Mouse (Mus musculus) spleen, adult 2 months (tissue): ENCODE results near the gene Sirt4. TPM values are rescaled to one million over a fixed set of nuclear protein-coding genes. Genes with fewer than 3 reads are reported as not detected.
"Not testable (repeated sequence)": the region's sequence is repeated elsewhere in the genome, so short reads cannot be mapped to it uniquely, and the experiment has no call there.

Source experiments
- DNase-seq, 2 experiments: peaks; one replicate each; pipeline versions ENCODE4 v3.0.0 to v3.0.0-alpha.2; 2012 to 2021; ENCODE audit warnings: low spot score in 2 of 2, low read depth in 1 of 2
- H3K27ac ChIP-seq: fragments of 200-500 bp; 2 replicates; pipeline ENCODE4 v1.5.1; 2012; ENCODE audit warnings: low read length, inconsistent platforms; ENCODE audit not compliant: insufficient read depth
- H3K27me3 ChIP-seq: fragments of 200-500 bp; 2 replicates; pipeline ENCODE4 v1.6.1; 2012; ENCODE audit warnings: mild to moderate bottlenecking, moderate library complexity, low read length, inconsistent platforms; ENCODE audit not compliant: control insufficient read depth, insufficient read depth
- H3K36me3 ChIP-seq: fragments of 200-500 bp; 2 replicates; pipeline ENCODE4 v1.6.1; 2012; ENCODE audit warnings: mild to moderate bottlenecking, low read length, inconsistent platforms; ENCODE audit not compliant: control insufficient read depth, insufficient read depth
- H3K4me1 ChIP-seq: fragments of 200-500 bp; 2 replicates; pipeline ENCODE4 v1.6.1; 2011; ENCODE audit warnings: inconsistent platforms; ENCODE audit not compliant: control insufficient read depth, insufficient read depth, insufficient read length
- H3K4me3 ChIP-seq: fragments of 200-500 bp; 2 replicates; pipeline ENCODE4 v1.5.1; 2011; ENCODE audit warnings: mild to moderate bottlenecking, inconsistent platforms; ENCODE audit not compliant: insufficient read depth, insufficient read length; ENCODE audit errors: extremely low read depth
- CTCF ChIP-seq: fragments of 200-500 bp; IDR thresholded peaks from 2 replicates; pipeline ENCODE4 v1.5.1; 2011; ENCODE audit warnings: mild to moderate bottlenecking, inconsistent platforms; ENCODE audit not compliant: insufficient read depth, insufficient read length, insufficient replicate concordance; ENCODE audit errors: extremely low read depth
- POLR2A ChIP-seq: fragments of 200-500 bp; IDR thresholded peaks from 2 replicates; pipeline ENCODE4 v1.6.1; 2011; ENCODE audit warnings: low read depth, low read length, inconsistent platforms
- WGBS: fragments of 180-500 bp; shearing (Covaris S2); methylation state at CpG from one replicate; pipeline ENCODE4 v1.1.7; 2018; 5-methylcytosine and 5-hydroxymethylcytosine counted together
- polyA plus RNA-seq: library from polyadenylated mRNA; depleted of rRNA; stranded (reverse); fragments of >200 nt; gene quantifications from 2 replicates; pipeline ENCODE4 v1.2.3, GENCODE M21; 2012

The Sirt4 gene
- polyA plus RNA-seq, 1 experiment: 19.6 TPM

- H3K36me3 ChIP-seq: no peaks in the 10 kb centered on the region
- peak overlapping the region; percentile 91 for H3K27ac ChIP-seq
- peak overlapping the region; percentile 60 for H3K4me3 ChIP-seq
- DNase-seq: peak; percentile 38 to 47
- 8% methylated on average over 21 of the region's 21 CpGs for WGBS
- peaks cover 34% of the 10 kb centered on the region for H3K4me1 ChIP-seq
- no peaks in the 10 kb centered on the region for H3K27me3 ChIP-seq
- no peak for TF ChIP-seq POLR2A
- no peak for TF ChIP-seq CTCF
These were observed 37.3 kb upstream of the Sirt4 start for GRCm38 (mm10) chr5:115521553-115522461.

DNA sequence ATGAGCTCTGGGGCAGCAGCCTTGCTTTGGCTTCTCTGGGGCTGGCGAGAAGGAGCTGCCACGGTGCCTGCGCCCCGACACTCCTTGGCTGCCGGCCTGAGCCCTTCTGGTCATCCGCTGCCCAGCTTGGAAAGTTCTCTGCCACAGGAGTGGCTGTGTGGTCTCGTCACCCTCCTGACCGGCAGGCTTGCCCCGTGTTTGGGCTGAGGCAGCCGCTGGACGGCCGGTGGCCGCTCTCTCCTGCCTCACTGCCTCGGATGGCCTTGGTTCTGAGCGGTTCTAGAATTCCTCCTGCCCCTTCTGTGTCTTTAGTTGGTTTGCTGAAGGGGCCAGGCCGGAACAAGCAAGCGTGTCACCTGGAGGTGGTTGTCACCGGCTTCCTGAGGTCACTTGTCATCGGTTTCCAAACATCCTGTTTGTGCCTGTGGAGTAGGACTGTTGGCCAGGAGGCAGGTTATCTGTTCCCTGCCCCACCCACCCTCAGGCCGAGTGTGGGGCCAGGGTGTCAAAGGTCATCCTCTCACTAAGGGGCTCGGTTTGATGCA, 35.9 kb upstream of the Sirt4 start:
- Histone ChIP-seq H3K4me1 (peaks cover 44% of the 10 kb centered on the region), H3K4me3 (no peak overlapping the region), H3K36me3 (no peaks in the 10 kb centered on the region), H3K27me3 (no peaks in the 10 kb centered on the region), H3K27ac (peak overlapping the region; percentile 91)
- TF ChIP-seq CTCF (no peak), POLR2A (no peak)
- WGBS: 61% methylated on average over 21 of the region's 21 CpGs
- DNase-seq: no peak

DNA sequence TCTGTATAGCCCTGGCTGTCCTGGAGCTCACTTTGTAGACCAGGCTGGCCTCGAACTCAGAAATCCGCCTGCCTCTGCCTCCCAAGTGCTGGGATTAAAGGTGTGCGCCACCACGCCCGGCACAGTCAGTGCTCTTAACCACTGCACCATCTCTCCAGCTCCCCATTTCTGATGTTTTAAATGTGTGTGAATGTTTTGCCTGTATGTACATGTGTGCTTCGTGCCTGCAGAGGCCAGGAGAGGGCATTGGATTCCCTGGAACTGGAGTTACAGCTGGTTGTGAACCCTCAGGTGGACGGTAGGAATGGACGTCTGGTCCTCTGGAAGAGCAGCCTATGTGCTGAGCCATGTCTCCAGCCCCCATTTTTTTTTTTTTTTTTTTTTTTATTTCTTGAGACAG, 33.7 kb upstream of the Sirt4 start:
- not testable (repeated sequence) for H3K27ac ChIP-seq, H3K36me3 ChIP-seq, H3K4me3 ChIP-seq, H3K27me3 ChIP-seq, DNase-seq
- WGBS: 95% methylated on average over 8 of the region's 8 CpGs
- H3K4me1 ChIP-seq: peaks cover 52% of the 10 kb centered on the region

GRCm38 (mm10) chr5:115517501-115517900, 33.0 kb upstream of the Sirt4 start:
- no peak for DNase-seq
- Histone ChIP-seq H3K4me1 (peaks cover 51% of the 10 kb centered on the region), H3K36me3 (no peaks in the 10 kb centered on the region), H3K27me3 (no peaks in the 10 kb centered on the region), H3K27ac (peak overlapping the region; percentile 95), H3K4me3 (no peak overlapping the region)
- TF ChIP-seq CTCF (no peak), POLR2A (no peak)
- WGBS: 45% methylated on average over 9 of the region's 9 CpGs

GRCm38 (mm10) chr5:115516908-115517307, 32.4 kb upstream of the Sirt4 start:
- H3K36me3 ChIP-seq: no peaks in the 10 kb centered on the region
- H3K4me3 ChIP-seq: no peak overlapping the region
- TF ChIP-seq POLR2A (no peak), CTCF (no peak)
- peak overlapping the region; percentile 95 for H3K27ac ChIP-seq
- H3K4me1 ChIP-seq: peaks cover 47% of the 10 kb centered on the region
- 31% methylated on average over 7 of the region's 7 CpGs for WGBS
- H3K27me3 ChIP-seq: no peaks in the 10 kb centered on the region
- DNase-seq: no peak

DNA sequence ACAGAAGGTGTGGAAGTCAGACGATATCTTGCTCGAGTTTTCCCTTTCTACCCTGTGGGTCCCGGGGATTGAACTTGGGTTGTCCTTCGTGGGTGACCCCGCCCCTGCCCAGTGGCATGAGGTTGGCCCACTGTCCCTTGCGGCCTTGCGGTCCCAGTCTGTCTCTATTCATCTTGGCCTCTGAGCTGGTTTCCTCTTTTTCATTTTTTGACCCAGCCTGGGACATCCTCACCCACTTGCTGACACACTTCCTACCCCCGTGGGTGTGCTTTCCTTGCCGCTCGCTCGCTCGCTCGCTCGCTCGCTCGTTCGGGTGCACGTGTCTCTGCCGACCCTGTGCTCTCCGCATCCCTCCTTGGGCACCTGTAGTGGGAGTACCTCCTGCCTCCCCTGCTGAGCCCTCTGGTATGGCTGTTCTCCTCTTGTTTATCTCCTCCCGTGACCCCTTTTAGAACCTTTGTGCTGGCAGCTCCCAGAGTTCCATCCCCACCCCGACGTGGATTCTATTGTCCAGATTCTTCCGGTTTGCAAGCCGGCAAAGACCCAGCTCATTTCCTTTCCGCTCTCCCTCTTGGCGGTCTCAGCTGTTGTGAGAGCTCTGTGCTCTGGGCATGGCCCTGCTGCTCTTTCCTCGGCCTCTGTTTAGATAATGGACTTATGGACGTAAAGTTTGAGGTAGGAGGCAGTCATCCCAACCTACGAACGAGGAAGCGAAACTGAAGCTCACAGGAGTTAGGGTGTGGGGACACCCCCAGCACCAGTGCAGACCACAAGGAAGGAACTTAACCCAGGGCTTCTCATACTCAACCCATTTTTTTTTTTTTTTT, 31.8 kb upstream of the Sirt4 start:
- 6% methylated on average over 32 of the region's 32 CpGs for WGBS
- no peak for TF ChIP-seq POLR2A
- TF ChIP-seq CTCF: no peak
- no peaks in the 10 kb centered on the region for H3K36me3 ChIP-seq
- H3K4me3 ChIP-seq: peak overlapping the region; percentile 59
- H3K4me1 ChIP-seq: peaks cover 44% of the 10 kb centered on the region
- H3K27me3 ChIP-seq: no peaks in the 10 kb centered on the region
- H3K27ac ChIP-seq: peak overlapping the region; percentile 95
- DNase-seq: peak; percentile 72 to 86
